Mouse (Mus musculus): ENCODE results near the gene Zfp78. TPM values are rescaled to one million over a fixed set of nuclear protein-coding genes. Genes with fewer than 3 reads are reported as not detected.

Zfp78 gene
- polyA plus RNA-seq, 1 experiment from 2014 or later: 1.9 TPM

Other genes with a start within 250 kb of the Zfp78 start
- gene Zfp787, start 207.3 kb upstream of the Zfp78 start, polyA plus RNA-seq (2014; fragmentation: Nextera tagmentation; extraction: Ambion mirVana): 13.8 TPM in 2 replicates
- gene Zfp444, start 191.1 kb upstream of the Zfp78 start, polyA plus RNA-seq (2014; fragmentation: Nextera tagmentation; extraction: Ambion mirVana): 66.4 and 73.4 TPM in 2 replicates
- not detected in 2 replicates for gene Galp, start 166.2 kb upstream of the Zfp78 start, polyA plus RNA-seq (2014; fragmentation: Nextera tagmentation; extraction: Ambion mirVana)
- gene Zscan5b, start 141.0 kb upstream of the Zfp78 start, polyA plus RNA-seq (2014; fragmentation: Nextera tagmentation; extraction: Ambion mirVana): not detected in 2 replicates
- gene Epp13, start 110.6 kb upstream of the Zfp78 start, polyA plus RNA-seq (2014; fragmentation: Nextera tagmentation; extraction: Ambion mirVana): not detected in 2 replicates
- 7.4 and 8.2 TPM in 2 replicates for gene Zfp667, start 76.7 kb upstream of the Zfp78 start, polyA plus RNA-seq (2014; fragmentation: Nextera tagmentation; extraction: Ambion mirVana)
- 8.3 and 8.8 TPM in 2 replicates for gene Zfp583, start 32.0 kb upstream of the Zfp78 start, polyA plus RNA-seq (2014; fragmentation: Nextera tagmentation; extraction: Ambion mirVana)
- 1.4 and 1.6 TPM in 2 replicates for gene Gm3854, start 19.5 kb upstream of the Zfp78 start, polyA plus RNA-seq (2014; fragmentation: Nextera tagmentation; extraction: Ambion mirVana)
- gene Zfp28, start 20.0 kb downstream of the Zfp78 start, polyA plus RNA-seq (2014; fragmentation: Nextera tagmentation; extraction: Ambion mirVana): 12.0 and 13.8 TPM in 2 replicates
- 0.28 TPM in 1 of 2 replicates, not detected in the other for gene Smim17, start 35.4 kb downstream of the Zfp78 start, polyA plus RNA-seq (2014; fragmentation: Nextera tagmentation; extraction: Ambion mirVana)
- gene Gm20715, start 47.0 kb downstream of the Zfp78 start, polyA plus RNA-seq (2014; fragmentation: Nextera tagmentation; extraction: Ambion mirVana): not detected in 2 replicates
- not detected in 2 replicates for gene Olfr1344, start 75.4 kb downstream of the Zfp78 start, polyA plus RNA-seq (2014; fragmentation: Nextera tagmentation; extraction: Ambion mirVana)
- gene Olfr1336, start 92.9 kb downstream of the Zfp78 start, polyA plus RNA-seq (2014; fragmentation: Nextera tagmentation; extraction: Ambion mirVana): not detected in 2 replicates
- not detected in 2 replicates for gene Olfr1346, start 103.8 kb downstream of the Zfp78 start, polyA plus RNA-seq (2014; fragmentation: Nextera tagmentation; extraction: Ambion mirVana)
- gene Olfr5, start 123.7 kb downstream of the Zfp78 start, polyA plus RNA-seq (2014; fragmentation: Nextera tagmentation; extraction: Ambion mirVana): not detected in 2 replicates
- not detected in 2 replicates for gene Olfr1347, start 136.5 kb downstream of the Zfp78 start, polyA plus RNA-seq (2014; fragmentation: Nextera tagmentation; extraction: Ambion mirVana)
- gene Olfr1348, start 145.5 kb downstream of the Zfp78 start, polyA plus RNA-seq (2014; fragmentation: Nextera tagmentation; extraction: Ambion mirVana): not detected in 2 replicates
- gene Olfr1349, start 159.7 kb downstream of the Zfp78 start, polyA plus RNA-seq (2014; fragmentation: Nextera tagmentation; extraction: Ambion mirVana): not detected in 2 replicates
- not detected in 2 replicates for gene Olfr1350, start 201.6 kb downstream of the Zfp78 start, polyA plus RNA-seq (2014; fragmentation: Nextera tagmentation; extraction: Ambion mirVana)